Mouse (Mus musculus): ENCODE measurements around the gene Gm45213. TPM values are rescaled to one million over a fixed set of nuclear protein-coding genes. Genes with fewer than 3 reads are reported as not detected.

The Gm45213 gene
- polyA plus RNA-seq (2012; rRNA removed), result not detected in 2 replicates

GRCm38 (mm10) chr7:66043552-66044459, at the start of gene Gm45213:
Gene Gm45213 (plus strand): TSS chr7:66043602.

GRCm38 (mm10) chr7:66058703-66059102, 15.3 kb downstream of the Gm45213 start, which contains the start of gene Snrpa1:
Gene Snrpa1 (plus strand): TSS chr7:66059003.

GRCm38 (mm10) chr7:66079364-66080230, 36.2 kb downstream of the Gm45213 start, which contains the start of gene Selenos:
Gene Selenos (plus strand): TSS chr7:66079649.

GRCm38 (mm10) chr7:66108961-66109854, 65.8 kb downstream of the Gm45213 start, which contains the start of gene Chsy1:
Gene Chsy1 (plus strand): TSS chr7:66109515.

Other genes with a start within 250 kb of the Gm45213 start
- 4.7 and 8.0 TPM in 2 replicates for gene Pcsk6, start 181.9 kb upstream of the Gm45213 start, polyA plus RNA-seq (2012; rRNA removed)
- gene Snrpa1, start 15.4 kb downstream of the Gm45213 start, polyA plus RNA-seq (2012; rRNA removed), result 77.7 and 80.4 TPM in 2 replicates
- 55.9 and 74.2 TPM in 2 replicates for gene Selenos, start 36.0 kb downstream of the Gm45213 start, polyA plus RNA-seq (2012; rRNA removed)
- 18.4 and 21.8 TPM in 2 replicates for gene Chsy1, start 65.9 kb downstream of the Gm45213 start, polyA plus RNA-seq (2012; rRNA removed)

Measured in central nervous system, embryonic 14 days (tissue).